Mouse (Mus musculus) erythroblast, embryonic 14.5 days (primary cell): ENCODE measurements around the gene Zfand3.

Experiments
- GATA1 ChIP-seq: IDR thresholded peaks from 2 replicates; pipeline ENCODE4 v1.6.1; 2012; ENCODE audit warnings: low read length, inconsistent platforms, mixed read lengths
- TAL1 ChIP-seq: IDR thresholded peaks from 3 replicates; pipeline ENCODE4 v1.6.1; 2012; ENCODE audit warnings: low read length, inconsistent platforms, mixed read lengths

- TF ChIP-seq GATA1 = no peak
- no peak for TF ChIP-seq TAL1
Measured at GRCm38 (mm10) chr17:30239458-30239857, 234.9 kb downstream of the Zfand3 start.
